Mouse (Mus musculus) heart, postnatal 0 days (tissue): ENCODE data around the gene Gm13285.
"Not testable (repeated sequence)": the region's sequence is repeated elsewhere in the genome, so short reads cannot be mapped to it uniquely, and the experiment has no call there.

Experiments
- CTCF ChIP-seq: IDR thresholded peaks from 2 replicates; pipeline ENCODE4 v1.5.1; 2016; ENCODE audit warnings: antibody characterized with exemption, control low read depth, low read depth
- EP300 ChIP-seq: IDR thresholded peaks from 2 replicates; pipeline ENCODE4 v1.6.1; 2016; ENCODE audit warnings: antibody characterized with exemption, low read depth

DNA sequence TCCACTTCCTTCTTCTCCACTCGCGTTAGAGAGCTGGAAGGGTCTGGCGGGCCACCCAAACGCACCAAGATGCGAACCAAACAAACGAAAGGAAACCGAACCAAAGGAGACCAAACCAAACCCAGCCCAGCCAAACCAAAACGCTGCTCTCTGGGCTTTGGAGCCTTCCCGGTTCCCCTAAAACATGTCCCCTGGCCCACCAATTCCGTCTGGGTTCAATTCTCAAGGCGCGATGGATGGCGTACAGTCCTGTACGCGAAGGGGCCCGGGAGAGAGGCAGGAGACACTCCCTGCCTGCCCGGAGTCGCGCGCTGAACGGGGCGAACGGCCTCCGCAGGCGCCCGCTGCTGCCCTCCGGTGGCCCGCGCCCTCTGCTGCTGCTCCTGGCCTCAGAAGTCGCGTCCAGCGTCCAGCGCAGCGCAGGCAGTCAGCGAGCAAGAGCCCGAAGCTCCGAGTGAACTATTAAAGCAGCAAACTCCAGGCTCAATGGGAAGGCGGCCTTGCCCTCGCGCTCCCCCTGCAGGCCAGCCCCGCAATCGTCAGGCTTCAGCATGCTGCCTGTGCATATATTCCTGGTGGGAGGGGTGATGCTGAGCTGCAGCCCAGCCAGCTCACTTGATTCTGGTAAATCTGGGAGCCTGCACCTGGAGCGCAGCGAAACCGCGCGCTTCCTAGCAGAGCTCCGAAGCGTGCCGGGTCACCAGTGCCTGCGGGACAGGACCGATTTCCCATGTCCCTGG is 5.4 kb upstream of the Gm13285 start, which contains the start of gene Gm13275:
- peak; percentile 34; the same call in 1 of the 2 replicates for TF ChIP-seq CTCF
- not testable (repeated sequence) for TF ChIP-seq EP300
